Mouse (Mus musculus) embryo, embryonic 11.5 days (tissue): Measurements from ENCODE around the gene Rffl.

ENCODE experiments used
- DNase-seq: peaks from one replicate; pipeline ENCODE4 v3.0.0-alpha.2; 2012; ENCODE audit warnings: low read depth, low spot score

Gene Rffl

DNA sequence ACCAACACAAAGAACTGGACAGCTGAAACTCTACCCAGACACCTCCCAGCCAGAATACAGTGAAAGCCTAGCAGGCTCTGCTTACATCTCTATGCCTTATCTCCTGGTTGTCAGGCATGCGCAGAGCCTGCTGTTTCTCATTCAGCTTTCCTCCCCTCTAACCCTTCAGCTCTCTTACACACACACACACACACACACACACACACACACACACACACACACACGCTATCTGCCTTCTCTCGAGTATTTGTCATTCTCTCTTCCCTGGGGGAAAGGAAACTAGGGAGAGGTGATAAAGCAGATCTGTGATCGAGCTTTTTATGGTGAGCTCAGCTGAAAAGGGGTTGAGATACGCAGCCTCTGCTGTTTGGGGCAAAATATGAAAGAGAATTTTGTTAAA, 3.9 kb upstream of the Rffl start:
- DNase-seq: no peak

DNA sequence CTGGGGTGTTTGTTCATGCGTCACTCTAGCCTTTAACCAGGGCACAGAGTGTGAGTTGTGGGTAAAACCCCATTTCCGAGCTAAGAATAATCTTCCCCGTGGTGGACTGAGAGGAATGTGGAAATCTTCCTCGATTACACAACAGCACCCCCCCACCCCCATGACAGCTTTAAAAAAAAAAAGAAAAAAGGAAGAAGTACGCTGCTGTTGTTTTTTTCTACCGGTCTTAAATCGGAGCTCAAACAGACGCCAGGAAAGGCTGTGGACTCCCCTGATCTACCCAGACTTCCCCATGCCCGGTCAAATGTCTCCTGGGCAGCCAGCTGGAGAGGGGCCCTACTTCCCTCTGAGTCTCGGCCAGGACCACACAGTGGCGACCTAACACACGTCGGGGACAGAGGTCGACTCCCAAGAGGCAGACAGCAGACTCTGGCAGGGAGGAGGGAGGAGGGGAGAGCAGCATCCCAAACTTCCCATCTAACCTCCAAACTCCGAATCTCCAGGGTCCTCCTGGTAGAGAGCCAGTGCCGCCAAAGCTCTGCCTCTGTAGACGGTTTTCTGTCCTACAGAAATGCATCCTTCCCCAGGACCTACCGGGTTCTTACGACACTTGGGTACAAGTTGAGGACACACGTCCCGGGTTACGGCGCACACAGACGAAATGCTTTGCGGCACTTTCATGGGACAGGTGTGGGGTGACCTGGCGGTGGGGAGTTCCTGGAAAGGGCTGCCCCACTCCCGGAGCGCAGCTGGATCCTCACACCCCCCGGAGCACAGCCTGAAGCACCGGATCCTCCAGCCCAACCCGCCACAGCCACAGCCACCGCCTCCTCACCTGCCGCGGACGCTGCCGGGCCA, 608 bp downstream of the Rffl start:
- DNase-seq: no peak

DNA sequence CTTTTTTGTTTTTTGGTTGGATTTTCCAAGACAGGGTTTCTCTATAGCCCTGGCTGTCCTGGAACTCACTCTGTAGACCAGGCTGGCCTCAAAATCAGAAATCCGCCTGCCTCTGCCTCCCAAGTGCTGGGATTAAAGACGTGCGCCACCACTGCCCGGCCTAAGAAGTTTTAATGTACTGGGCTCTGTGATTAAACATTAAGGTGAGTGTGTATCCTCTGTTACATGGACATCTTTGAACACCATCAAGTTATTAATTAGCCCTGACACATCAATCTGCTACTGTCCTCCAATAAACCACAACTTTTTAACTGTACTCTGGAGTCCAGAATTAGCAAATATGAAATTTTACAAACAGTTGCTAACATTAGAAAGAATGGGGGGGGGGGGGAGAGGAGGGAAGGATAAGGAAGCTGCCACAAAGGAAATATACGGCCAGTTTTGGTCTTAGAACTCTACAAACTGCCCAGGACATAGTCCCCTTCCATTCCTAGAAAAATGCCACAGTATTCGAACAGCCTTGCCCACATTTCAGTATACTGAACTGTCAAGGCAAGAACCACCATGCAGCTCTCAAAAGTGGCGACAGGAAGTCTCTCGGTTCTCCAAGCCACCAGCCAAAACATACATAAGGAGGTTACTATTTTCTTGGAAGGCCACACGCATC, 1.4 kb downstream of the Rffl start:
- DNase-seq: no peak

DNA sequence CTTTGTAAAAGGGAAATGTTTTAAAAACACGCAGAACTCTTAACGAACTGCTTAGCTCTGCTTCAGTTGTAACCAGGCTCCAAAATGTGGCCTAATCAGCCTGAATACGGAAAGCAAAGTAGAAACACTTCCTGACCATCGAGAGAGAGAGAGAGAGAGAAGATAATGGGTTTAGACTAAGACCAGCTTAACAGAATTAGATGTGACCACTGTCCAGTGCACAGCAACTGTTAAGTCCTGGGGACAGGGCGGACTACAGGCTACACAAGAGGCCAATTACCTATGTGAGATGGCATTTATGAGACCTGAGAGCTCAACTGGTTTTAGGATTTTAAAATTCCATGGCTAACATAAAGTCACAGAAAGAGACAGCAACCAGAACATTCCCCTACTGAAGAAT, 3.1 kb downstream of the Rffl start:
- DNase-seq: no peak

DNA sequence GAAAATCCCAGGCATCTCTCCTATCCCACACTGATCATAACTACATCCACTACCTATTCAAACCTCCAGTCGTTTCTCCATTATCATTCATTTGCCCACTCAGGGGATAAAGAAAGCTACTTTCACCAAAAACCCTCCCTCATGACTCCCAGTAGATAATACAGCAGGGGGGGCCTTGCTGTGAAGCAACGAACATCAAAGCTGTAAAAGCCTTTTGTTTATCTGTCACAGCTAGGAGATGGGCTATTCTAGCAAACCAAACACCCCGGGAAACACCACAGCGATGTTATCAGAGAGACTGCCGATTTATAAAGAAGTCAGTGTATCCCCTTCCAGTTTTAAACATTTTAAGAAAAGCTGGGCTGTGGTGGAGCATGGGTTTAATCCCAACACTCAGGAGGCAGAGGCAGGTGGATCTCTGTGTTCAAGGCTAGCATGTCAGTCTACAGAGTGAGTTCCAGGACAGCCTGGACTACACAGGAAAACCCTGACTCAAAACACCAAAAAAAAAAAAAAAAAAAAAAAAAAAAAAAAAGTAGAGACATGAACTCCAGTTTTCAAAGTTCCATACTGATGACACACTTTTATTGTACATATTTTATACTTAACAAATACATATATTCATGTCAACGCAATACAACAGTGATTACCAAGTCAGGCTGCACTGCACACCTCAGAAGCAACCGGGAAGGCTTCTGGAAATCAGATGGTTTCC, 4.0 kb downstream of the Rffl start:
- no peak for DNase-seq

DNA sequence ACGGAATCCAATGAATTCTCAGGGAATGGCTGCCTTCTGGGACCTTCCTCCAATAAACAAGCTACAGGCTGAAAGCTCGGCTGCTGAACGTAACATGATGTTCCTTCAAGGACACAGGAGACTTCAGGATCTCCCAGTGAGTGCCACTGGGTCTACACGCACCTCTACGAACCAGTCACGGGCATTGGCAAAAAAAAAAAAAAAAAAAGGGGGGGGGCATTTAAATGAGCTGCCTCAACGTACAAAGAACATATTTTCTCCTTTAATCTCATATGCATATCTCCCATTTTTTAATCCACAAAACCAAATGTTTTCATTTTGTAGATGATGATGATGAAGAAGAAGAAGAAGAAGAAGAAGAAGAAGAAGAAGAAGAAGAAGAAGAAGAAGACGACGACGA, 5.1 kb downstream of the Rffl start:
- DNase-seq: no peak

DNA sequence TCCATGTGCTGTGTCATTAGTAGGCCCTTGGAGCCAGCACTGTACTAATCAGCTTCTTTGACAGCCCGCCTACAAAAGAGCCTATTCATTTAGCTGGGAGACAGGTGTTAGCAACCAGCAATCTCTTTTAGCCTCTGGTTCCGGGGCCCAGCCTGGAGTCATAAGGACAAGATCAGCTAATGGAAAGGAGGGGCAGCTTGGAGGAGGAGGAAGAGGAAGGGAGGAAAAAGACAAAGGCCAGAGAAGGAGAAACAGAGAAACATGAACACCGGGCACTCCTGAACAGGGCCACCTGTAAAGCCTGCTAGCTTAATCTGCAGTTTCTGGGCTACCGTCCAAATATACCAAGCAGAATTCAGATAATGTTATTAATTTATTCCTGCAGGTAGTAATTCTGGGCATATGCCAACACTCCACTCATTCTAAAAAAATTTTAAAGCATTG, 7.5 kb downstream of the Rffl start:
- no peak for DNase-seq

DNA sequence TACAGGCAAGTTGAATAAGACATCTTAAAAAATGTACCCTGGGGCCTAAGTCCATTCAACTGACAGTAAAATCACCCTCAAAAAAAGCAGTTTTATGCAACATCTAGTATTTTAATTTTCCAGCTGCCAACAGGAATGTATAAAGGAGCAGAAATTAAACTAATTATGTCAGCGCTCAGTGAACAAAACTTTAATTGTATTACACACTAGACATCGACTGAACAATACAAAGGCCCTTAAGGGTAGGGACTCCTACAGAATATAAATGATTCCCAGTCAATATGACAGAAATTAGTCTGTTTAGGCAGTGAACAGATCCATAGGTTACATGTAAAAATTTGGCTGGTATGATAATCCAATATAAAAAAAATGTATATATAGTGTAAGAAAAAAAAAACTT, 8.0 kb downstream of the Rffl start:
- no peak for DNase-seq

DNA sequence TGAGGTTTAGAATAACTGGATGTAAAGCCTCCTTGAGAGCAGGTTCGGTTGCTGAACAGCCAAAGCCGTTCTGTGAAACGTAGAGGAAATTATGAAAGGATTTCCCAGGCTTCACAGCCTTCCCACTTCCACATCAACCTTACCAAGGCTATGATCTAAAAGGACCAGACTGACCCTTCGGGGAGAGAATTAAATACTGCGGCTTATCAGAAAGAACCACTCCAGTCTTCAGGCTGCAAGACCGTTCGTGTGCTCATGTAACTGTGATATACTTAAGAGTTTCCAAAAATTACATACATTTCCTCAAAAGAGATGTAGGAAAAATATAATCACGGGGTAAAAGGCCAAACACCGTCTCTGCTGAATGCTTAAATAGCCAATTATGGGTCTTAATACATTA, 8.4 kb downstream of the Rffl start:
- no peak for DNase-seq

DNA sequence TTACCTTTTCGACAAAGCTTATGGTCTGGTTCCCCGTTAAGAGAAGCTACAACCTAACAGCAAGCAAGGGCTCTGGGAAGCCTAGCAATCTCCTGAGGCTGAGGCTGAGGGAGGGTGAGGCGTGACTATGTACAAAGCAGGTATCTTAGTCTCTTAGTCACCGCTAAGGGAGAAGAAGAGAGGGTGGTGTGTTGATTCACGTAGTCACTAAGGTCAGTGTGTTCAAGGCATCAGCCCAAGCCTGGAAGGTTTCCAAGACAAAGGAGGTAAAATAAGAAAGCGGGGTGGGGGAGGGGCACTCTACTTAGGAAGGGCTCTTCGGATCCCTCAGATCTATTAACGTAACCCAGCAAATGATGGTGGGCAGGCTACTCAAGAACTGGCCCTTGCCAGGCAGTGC, 9.5 kb downstream of the Rffl start:
- no peak for DNase-seq

DNA sequence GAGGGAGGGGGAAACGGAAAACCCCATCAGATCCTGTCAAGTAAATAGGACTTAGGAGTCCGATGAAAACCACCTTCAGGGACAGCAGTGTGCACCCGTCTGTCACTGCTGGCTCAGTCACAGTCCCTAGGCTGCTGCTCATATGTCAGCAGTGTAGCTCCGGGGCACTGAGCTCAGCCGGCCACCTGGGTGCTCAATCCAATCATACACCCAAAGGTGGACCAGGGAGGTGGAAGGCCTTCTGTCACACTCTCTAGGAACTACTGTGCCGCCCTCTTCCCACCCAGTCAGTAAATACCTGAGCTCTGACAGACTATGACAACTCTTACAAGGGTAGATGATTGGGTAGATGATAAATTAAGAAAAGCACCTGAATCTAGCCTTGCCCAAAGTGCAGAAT, 10.3 kb downstream of the Rffl start:
- no peak for DNase-seq

DNA sequence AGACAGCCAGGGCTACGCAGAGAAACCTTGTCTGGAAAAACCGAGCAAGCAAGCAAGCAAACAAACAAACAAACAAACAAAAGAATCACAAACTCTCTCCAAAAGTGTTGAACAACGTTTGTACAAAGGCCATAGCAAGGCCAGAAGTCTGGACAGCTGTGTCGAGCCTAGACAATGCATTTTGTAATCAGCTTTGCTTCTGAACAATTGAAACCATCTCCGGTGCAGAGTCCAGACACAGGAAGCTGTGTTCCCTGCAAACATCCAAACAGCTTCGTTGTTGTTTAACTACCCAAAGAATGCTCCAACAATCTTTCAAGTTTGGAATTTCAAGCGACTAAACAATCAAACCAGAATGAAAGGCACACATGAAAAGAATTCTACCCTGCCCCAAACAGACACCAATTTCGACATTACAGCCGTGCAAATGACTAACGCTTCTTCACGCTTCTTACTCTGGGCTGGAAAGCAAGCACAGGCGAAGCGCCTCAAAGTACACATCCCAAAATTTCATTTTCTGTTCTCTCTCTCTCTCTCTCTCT, 13.6 kb downstream of the Rffl start:
- DNase-seq: no peak

DNA sequence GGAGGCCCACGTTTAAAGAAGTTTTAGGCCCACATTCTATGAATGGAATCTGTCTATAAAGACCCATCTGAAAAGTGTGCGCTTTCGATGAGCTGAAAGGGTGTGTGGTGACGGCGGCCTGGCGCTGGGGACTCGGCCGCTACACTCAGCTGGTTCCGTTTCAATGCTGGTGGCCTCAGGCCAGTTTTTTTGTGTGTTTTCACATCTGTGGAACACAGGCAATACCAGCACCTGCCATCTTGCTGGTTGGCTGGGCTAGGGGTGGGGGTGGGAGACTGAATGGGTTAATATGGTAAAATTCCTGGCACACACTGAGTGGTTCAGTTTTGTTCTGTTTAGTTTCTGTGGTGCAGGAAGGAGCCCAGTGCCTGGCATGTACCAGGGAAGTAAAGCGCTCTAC, 15.0 kb downstream of the Rffl start:
- no peak for DNase-seq

DNA sequence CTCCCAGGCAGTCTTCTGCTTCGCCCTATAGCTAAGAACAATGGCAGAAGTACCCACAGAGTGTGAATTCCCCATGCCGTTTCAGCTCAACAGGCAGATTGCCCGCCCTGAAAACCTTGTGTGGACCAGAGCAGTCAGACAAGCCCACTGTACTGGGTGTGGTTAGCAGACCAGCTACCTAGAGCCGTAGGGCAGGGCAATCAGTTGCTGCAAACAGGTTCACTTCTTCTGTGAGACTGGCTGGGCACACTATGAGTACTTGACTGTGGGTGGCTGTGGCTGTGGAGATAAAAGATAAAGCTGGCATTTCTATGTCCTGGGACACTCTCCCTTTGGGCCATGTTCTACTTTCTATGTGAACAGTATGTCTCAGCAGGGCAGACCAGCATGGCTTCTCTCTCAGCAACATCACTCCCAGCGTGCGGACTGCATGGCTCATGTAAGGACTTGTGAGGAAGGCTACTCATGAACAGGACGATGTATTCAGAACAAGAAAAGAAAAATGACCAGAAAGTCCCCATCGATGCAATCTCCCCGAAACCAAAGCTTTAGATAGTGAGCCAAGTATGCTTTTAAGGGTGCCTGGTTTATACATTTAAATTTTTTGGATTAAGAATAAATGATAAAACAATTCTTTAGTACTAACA, 15.6 kb downstream of the Rffl start:
- no peak for DNase-seq

DNA sequence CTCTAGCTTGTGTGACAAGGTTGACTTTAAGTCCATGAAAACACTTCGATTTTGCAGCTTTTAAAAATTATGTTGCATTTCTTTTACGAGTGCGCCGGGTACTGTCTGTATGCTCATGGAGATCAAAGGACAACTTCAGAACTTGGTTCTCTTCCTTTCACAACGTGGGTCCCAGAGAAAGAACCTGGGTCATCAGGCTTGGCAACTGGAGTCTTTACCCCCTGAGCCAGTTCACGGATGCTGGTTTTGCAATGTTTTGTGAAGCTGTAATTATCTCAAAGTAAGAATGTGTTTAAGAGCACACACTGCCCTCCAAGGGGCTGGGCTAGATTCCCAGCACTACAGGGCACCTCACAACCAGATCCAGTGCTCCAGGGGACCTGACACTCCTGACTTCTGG, 16.9 kb downstream of the Rffl start:
- no peak for DNase-seq

DNA sequence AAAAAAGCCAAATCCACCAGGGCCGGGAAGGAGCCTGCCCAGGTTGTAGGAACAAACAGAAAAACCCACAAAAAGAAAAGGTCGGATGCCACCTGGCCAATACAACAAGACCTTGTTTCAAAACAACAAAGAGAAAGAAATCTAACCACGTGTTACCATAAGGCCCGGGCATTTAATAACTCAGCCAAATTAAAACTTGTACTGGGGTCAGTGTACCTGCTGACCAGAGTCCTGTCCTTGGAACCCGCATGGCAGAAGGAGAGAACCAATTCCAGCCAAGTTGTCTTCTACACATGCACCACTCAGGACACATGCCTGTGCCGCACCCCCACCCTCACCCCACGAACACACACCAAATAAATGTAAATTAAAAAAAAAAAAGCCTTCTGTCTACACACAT, 18.1 kb downstream of the Rffl start:
- DNase-seq: no peak

DNA sequence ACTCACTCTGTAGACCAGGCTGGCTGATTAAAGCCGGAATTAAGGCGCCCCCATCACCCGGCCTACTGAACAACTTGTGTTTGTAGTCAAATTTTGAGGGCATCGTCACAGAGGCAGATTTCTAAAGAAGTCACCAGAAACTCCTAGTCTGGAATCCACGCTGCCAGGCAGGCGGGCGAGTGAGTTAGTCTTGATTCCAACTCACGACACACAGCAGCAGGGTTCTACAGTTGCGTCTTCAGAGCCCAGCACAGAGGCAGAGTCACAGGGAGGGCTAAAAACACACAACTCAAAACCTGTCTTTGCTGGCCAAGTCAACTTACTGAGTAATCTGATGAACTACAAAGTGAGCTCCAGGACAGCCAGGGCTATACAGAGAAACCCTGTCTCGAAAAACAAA, 18.5 kb downstream of the Rffl start:
- no peak for DNase-seq

DNA sequence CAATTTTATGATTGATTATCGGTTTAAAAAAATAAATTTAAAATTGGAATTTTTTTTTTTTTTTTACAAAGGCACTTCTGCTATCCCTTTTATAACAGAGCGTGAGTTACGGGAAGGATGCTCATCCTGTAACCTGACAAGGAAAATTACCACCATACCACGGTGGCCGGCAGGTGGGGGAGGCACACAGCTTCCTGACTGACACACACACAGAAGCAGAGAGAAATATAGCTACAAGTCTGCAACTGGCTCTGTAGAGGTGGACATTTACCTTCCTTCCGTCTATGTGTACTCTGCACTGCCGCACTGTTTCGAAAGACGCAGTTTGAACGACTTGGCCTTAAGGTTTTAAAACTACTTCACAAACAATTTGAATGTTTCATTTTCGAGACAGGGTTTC, 18.9 kb downstream of the Rffl start:
- no peak for DNase-seq

DNA sequence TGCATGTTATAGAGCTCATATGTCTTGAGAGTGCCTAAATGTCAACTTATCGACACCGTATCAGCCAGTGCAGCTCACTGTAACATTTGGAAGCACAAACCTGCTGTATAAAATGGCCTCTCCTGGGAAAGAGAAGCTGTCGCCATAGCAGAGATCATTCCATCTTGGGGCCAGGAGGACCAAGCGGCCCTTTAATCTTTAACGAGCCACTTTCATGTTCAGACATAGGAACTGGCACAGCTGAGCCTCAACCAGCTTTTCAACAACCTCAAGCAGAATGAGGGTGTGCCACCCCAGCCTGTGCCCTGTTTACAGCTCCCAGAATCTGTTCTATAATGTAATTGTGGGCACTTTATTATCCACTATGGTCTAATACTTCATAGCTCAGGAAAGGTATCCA, 20.8 kb downstream of the Rffl start:
- no peak for DNase-seq

DNA sequence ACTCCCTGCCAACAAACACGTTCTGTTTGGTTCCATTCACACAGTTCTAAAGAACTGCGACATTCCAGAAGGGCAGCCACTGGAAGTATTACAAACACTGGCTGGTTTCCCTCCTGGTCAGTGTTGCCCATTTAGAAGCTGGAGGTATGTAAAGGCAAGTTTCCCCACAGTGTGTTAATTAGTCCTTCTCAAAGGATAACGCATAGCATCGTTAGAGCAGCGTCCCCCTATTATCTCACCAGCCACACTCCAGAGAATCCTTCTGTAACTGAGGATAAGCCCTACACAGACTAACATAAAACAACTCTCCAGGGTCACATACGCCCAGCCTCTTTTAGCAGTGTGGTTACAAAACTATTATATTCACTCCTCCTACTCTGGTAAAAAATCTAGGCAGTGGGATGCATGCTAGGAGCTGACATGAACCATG, 23.4 kb downstream of the Rffl start:
- no peak for DNase-seq

DNA sequence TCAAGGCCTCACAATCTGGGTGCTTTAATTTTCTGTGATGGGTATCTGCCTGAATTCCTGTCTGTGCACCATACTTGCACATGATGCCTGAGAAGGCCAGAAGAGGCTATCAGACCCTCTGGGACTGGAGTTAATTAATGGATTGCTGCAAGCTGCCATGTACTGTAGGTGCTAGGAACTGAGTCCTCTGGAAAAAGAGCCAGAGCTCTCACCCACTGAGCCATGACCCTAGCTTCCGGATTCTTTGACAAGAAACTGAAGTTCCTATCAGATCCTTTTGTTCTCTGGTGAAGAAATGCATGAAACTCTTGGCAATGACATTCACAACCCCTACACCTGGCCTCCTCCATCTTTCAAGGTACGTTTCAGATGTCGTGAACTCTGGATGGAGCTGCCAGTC, 24.1 kb downstream of the Rffl start:
- no peak for DNase-seq

DNA sequence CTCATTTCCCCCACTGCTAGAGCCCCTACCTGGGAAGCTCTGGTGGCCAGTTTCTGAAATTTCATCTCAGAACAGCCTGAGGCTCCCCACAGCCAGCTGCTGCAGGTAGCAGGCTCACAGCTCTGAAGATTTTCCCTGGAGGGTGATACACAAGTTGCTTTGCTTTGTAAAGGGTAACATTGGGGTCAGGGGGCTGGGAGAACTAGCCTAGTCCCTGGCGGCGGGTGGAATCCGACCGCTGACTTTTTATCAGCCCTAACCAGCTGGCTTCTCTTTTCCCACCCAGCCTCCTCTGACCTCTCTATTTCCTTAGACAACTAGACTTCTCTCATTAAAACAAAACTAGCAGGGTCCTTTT, 25.0 kb downstream of the Rffl start:
- no peak for DNase-seq
